Mouse (Mus musculus): ENCODE results near the gene Nemp1. TPM values are rescaled to one million over a fixed set of nuclear protein-coding genes. Genes with fewer than 3 reads are reported as not detected.

Nemp1 gene
- polyA plus RNA-seq, 1 experiment from 2014 or later, result 12.5 TPM

DNA sequence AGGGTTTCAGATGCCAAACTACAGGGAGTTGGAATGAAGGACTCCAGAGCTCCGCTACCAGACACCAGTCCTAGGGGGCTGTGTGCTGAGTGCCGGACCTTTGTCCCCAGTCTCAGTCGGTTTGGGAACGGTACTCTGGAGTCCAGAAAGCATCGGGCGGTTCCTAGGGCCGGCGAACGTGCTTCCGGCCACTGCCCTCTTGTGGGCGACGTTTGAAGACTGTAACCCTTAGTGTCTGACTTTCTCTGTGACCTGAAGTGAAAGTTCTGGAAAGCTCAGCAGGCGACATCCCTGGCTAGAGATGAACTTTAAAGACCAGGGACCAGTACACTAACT lies 44.7 kb upstream of the Nemp1 start:
- Histone ChIP-seq H3K4me2 (ENCODE audit: low read depth, severe bottlenecking) (peak overlapping the region; percentile 93), H3K27me3 (ENCODE audit: control insufficient read depth, insufficient read depth, low read length) (no peaks in the 10 kb centered on the region), H3K4me3 (ENCODE audit: low read depth, low read length) (peak overlapping the region; percentile 85), H3K4me1 (ENCODE audit: control insufficient read depth, insufficient read depth, low read length) (peaks cover 29% of the 10 kb centered on the region), H3K9me3 (ENCODE audit: control insufficient read depth, low read length) (no peaks in the 10 kb centered on the region; the same call in 1 of the 2 replicates), H3K36me3 (ENCODE audit: control insufficient read depth, insufficient read depth, low read length) (no peaks in the 10 kb centered on the region), H3K27ac (replicated peaks; ENCODE audit: low read depth, low read length) (peak overlapping the region; percentile 96), H3K9ac (ENCODE audit: low read length) (peak overlapping the region; percentile 78)
- under 1% methylated on average over 13 of the region's 13 CpGs for WGBS
- ATAC-seq (ENCODE audit: insufficient number of reproducible peaks, low FRiP score, low TSS enrichment, low read depth) (peak; percentile 1; the same call in 1 of the 2 replicates), DNase-seq (ENCODE audit: low spot score) (peak; percentile 73)

DNA sequence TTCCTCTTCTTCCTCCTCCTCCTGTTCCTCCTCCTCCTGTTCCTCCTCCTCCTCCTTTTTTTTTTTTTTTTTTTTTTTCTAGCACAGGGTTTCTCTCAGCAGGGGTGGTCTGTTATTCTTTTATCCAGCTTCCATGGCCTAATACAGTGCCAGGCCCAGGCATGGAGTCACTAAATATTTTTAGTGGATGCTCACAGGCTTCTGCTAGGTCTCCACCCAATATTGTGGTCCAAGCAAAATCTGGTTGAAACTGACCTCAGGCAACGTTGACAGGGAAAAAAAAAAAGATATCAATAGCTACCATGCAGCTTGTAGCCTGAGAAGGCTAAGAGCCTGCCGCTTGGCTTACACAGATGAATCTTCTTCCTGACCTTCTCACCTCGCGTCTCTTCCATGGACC lies 44.0 kb upstream of the Nemp1 start:
- Histone ChIP-seq H3K9me3 (ENCODE audit: control insufficient read depth, low read length) (no peaks in the 10 kb centered on the region; the same call in 1 of the 2 replicates), H3K27me3 (ENCODE audit: control insufficient read depth, insufficient read depth, low read length) (no peaks in the 10 kb centered on the region), H3K27ac (replicated peaks; ENCODE audit: low read depth, low read length) (no peak overlapping the region), H3K4me2 (ENCODE audit: low read depth, severe bottlenecking) (no peak overlapping the region), H3K36me3 (ENCODE audit: control insufficient read depth, insufficient read depth, low read length) (no peaks in the 10 kb centered on the region), H3K4me1 (ENCODE audit: control insufficient read depth, insufficient read depth, low read length) (peaks cover 23% of the 10 kb centered on the region), H3K4me3 (ENCODE audit: low read depth, low read length) (no peak overlapping the region), H3K9ac (ENCODE audit: low read length) (no peak overlapping the region)
- 70% methylated on average over 4 of the region's 4 CpGs for WGBS
- DNase-seq (ENCODE audit: low spot score), result no peak
- no peak for ATAC-seq (ENCODE audit: insufficient number of reproducible peaks, low FRiP score, low TSS enrichment, low read depth)

DNA sequence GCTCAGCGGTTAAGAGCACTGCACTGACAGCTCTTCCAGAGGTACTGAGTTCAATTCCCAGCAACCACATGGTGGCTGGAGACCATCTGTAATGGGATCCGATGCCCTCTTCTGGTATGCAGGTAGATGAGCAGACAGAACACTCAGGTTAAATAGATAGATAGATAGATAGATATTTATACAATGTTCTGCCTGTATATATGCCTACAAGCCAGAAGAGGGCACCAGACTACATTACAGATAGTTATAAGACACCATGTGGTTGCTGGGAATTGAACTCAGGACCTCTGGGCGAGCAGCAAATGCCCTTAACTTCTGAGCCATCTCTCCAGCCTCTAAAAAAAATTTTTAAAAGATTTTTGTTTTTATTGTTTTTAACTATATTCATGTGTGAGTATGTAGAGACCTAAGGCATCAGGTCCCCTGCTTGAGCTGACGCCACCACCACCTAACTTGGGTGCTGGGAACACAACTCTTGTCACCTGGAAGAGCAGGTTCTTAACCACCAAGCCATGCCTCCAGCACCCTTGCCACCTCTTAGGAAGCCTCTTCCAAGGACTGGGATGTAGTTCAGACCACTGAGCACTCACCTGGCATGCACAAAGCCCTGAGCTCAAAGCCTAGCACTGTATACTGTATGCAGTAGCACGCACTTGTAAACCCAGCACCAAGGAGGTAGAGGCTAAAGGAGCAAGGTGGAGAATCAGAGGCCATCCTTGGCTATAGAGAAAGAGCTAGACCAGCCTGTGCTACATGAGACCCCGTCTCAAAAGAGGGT lies 43.1 kb upstream of the Nemp1 start:
- no peak for DNase-seq (ENCODE audit: low spot score)
- ATAC-seq (ENCODE audit: insufficient number of reproducible peaks, low FRiP score, low TSS enrichment, low read depth), result no peak
- Histone ChIP-seq H3K27me3 (ENCODE audit: control insufficient read depth, insufficient read depth, low read length) (no peaks in the 10 kb centered on the region), H3K36me3 (ENCODE audit: control insufficient read depth, insufficient read depth, low read length) (no peaks in the 10 kb centered on the region), H3K4me3 (ENCODE audit: low read depth, low read length) (no peak overlapping the region), H3K27ac (replicated peaks; ENCODE audit: low read depth, low read length) (no peak overlapping the region), H3K4me2 (ENCODE audit: low read depth, severe bottlenecking) (no peak overlapping the region), H3K9me3 (ENCODE audit: control insufficient read depth, low read length) (no peaks in the 10 kb centered on the region; the same call in 1 of the 2 replicates), H3K9ac (ENCODE audit: low read length) (no peak overlapping the region), H3K4me1 (ENCODE audit: control insufficient read depth, insufficient read depth, low read length) (peaks cover 16% of the 10 kb centered on the region)
- WGBS, result 92% methylated on average over 6 of the region's 6 CpGs

DNA sequence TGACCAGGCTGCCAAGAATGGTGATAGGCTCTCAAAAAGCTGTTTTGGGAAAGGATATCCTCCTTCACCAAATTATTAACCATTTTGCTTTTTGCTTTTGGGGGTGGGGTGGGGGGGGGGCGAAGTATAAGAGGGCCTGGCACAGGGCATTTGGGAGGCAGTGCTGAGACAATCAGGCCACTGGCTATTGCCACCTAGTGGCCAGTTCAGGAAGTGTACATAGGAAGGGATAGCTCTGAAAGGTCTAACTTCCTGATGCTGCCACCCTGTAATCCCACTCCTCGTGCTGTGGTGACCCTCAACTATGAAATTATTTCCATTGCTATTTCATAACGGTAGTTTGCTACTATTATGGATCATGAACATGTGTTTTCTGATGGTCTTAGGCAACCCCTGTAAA lies 40.3 kb upstream of the Nemp1 start:
- H3K9ac ChIP-seq (ENCODE audit: low read length), result no peak overlapping the region
- 0 out of 2 replicates have a peak, but pooled peaks cover 3% of the 10 kb centered on the region for H3K4me1 ChIP-seq (ENCODE audit: control insufficient read depth, insufficient read depth, low read length)
- H3K36me3 ChIP-seq (ENCODE audit: control insufficient read depth, insufficient read depth, low read length), result no peaks in the 10 kb centered on the region
- H3K4me2 ChIP-seq (ENCODE audit: low read depth, severe bottlenecking), result no peak overlapping the region
- no peak for ATAC-seq (ENCODE audit: insufficient number of reproducible peaks, low FRiP score, low TSS enrichment, low read depth)
- no peaks in the 10 kb centered on the region; the same call in 1 of the 2 replicates for H3K9me3 ChIP-seq (ENCODE audit: control insufficient read depth, low read length)
- H3K27ac ChIP-seq (replicated peaks; ENCODE audit: low read depth, low read length), result no peak overlapping the region
- 85% methylated on average over 3 of the region's 3 CpGs for WGBS
- no peak for DNase-seq (ENCODE audit: low spot score)
- H3K4me3 ChIP-seq (ENCODE audit: low read depth, low read length), result no peak overlapping the region
- H3K27me3 ChIP-seq (ENCODE audit: control insufficient read depth, insufficient read depth, low read length), result no peaks in the 10 kb centered on the region

DNA sequence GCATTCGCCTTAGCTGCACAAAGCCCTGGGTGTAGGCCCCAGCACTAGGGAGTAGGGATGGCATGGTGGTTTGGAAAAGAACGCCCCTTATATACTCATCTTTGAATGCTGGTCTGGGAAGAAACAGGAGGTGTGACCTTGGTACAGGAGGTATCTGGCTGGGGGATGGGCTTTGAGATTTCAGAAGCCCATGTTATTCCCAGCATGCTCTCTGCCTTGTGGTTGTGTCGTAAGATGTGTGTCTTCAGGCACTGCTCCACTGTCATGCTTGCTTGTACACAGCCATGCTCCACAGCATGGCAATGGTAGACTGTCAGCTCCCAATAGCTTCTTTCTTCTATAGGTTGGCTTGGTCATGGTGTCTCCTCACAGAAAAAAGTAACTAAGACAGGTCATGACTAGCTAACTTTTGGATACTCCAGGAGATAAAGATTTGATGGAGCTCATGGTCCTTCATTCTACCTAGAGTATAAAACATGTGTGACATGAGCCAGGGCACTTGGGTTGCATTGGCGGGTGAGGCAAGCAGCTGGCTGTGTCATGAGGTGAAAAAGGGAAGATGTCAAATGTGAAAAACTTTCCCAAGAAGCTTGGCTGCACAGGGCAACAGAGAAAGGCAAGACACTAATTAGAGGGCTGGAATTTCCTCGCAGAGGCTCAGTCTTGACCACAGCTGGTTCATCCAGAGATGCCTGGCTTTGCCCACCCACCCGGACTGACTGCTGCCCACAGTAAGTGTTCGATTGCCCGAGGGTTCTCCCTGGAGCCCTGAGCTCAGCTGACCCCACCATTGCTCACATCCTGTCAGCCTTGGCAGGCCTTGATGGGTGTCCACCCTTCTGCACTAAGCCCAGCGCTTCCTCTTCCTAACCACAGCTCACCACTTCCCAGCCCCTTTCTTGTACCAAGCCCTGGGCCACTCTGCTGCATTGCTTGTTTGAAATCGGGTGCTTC lies 35.2 kb upstream of the Nemp1 start:
- 88% methylated on average over 10 of the region's 10 CpGs for WGBS
- Histone ChIP-seq H3K4me3 (ENCODE audit: low read depth, low read length) (no peak overlapping the region), H3K27ac (replicated peaks; ENCODE audit: low read depth, low read length) (no peak overlapping the region), H3K9me3 (ENCODE audit: control insufficient read depth, low read length) (no peaks in the 10 kb centered on the region; the same call in 1 of the 2 replicates), H3K36me3 (ENCODE audit: control insufficient read depth, insufficient read depth, low read length) (no peaks in the 10 kb centered on the region), H3K4me1 (ENCODE audit: control insufficient read depth, insufficient read depth, low read length) (no peaks in the 10 kb centered on the region), H3K4me2 (ENCODE audit: low read depth, severe bottlenecking) (no peak overlapping the region), H3K27me3 (ENCODE audit: control insufficient read depth, insufficient read depth, low read length) (no peaks in the 10 kb centered on the region), H3K9ac (ENCODE audit: low read length) (no peak overlapping the region)
- no peak for ATAC-seq (ENCODE audit: insufficient number of reproducible peaks, low FRiP score, low TSS enrichment, low read depth)
- no peak for DNase-seq (ENCODE audit: low spot score)

DNA sequence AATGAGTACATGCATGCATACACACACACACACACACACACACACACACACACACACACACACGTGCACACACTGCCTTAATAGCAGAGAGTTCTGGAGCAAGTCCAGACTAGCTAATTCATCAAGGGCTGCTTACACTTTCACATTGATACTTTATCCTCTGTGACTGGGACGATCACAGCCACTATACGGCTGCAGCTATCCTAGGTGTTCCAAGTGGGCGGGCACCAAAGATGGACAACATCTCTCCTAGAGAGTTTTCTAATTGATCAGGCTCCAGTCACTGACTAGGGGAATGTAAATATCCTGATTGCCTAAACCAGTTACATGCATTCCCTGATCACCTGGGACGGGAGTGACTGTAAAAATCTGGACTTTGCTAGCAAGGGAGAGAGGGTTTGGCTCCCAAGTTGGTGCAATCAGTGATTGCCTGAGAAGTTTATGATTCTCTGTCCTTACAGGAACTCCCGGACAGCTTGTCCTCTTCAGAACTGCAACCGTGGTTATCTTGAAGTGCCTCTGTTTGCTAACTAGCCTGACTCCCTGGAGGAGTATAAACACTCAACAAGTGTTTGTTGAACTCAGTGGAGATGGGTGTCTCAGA lies 33.9 kb upstream of the Nemp1 start:
- ATAC-seq (ENCODE audit: insufficient number of reproducible peaks, low FRiP score, low TSS enrichment, low read depth) (no peak), DNase-seq (ENCODE audit: low spot score) (no peak)
- 59% methylated on average over 7 of the region's 7 CpGs for WGBS
- Histone ChIP-seq H3K27ac (replicated peaks; ENCODE audit: low read depth, low read length) (no peak overlapping the region), H3K27me3 (ENCODE audit: control insufficient read depth, insufficient read depth, low read length) (no peaks in the 10 kb centered on the region), H3K4me2 (ENCODE audit: low read depth, severe bottlenecking) (no peak overlapping the region), H3K9ac (ENCODE audit: low read length) (no peak overlapping the region), H3K9me3 (ENCODE audit: control insufficient read depth, low read length) (no peaks in the 10 kb centered on the region), H3K4me1 (ENCODE audit: control insufficient read depth, insufficient read depth, low read length) (no peaks in the 10 kb centered on the region), H3K36me3 (ENCODE audit: control insufficient read depth, insufficient read depth, low read length) (no peaks in the 10 kb centered on the region), H3K4me3 (ENCODE audit: low read depth, low read length) (no peak overlapping the region)

DNA sequence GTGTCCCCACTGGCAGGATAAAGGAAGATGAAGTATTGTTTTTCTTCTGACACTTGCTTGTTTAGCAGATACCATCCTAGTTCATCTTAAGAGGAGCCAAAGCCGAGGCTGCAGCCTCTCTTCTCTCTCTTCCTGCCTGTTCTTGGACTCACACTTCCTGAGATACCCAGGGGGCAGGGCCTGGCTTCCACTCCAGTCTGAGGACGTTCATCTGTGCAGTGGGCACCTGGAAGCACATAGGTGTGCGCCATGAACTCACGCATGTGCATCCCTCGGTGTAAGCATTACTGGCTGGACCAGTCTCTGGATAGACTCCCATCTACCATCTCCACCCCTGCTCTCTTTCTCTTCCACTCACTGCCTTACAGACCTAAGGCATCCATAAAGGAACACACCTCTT lies 26.3 kb upstream of the Nemp1 start:
- Histone ChIP-seq H3K9me3 (ENCODE audit: control insufficient read depth, low read length) (no peaks in the 10 kb centered on the region), H3K9ac (ENCODE audit: low read length) (no peak overlapping the region), H3K4me3 (ENCODE audit: low read depth, low read length) (no peak overlapping the region), H3K27me3 (ENCODE audit: control insufficient read depth, insufficient read depth, low read length) (no peaks in the 10 kb centered on the region), H3K36me3 (ENCODE audit: control insufficient read depth, insufficient read depth, low read length) (no peaks in the 10 kb centered on the region), H3K4me1 (ENCODE audit: control insufficient read depth, insufficient read depth, low read length) (peaks cover 18% of the 10 kb centered on the region), H3K4me2 (ENCODE audit: low read depth, severe bottlenecking) (no peak overlapping the region), H3K27ac (replicated peaks; ENCODE audit: low read depth, low read length) (no peak overlapping the region)
- 67% methylated on average over 5 of the region's 5 CpGs for WGBS
- DNase-seq (ENCODE audit: low spot score), result no peak
- no peak for ATAC-seq (ENCODE audit: insufficient number of reproducible peaks, low FRiP score, low TSS enrichment, low read depth)

Data from limb, embryonic 11.5 days (tissue).